Mouse (Mus musculus) layer of hippocampus, adult 2 months (tissue): Measurements from ENCODE around the gene Ralbp1. TPM values are rescaled to one million over a fixed set of nuclear protein-coding genes. Genes with fewer than 3 reads are reported as not detected.

Experiments
- DNase-seq, 2 experiments: peaks; one replicate each; pipeline ENCODE4 v3.0.0; 2022; ENCODE audit warnings: low spot score in 2 of 2
- H3K27ac ChIP-seq: fragments of 200-600 bp; 2 replicates; pipeline ENCODE4 v1.8.1; 2022
- H3K4me3 ChIP-seq: fragments of 200-600 bp; 2 replicates; pipeline ENCODE4 v1.8.1; 2022; ENCODE audit warnings: mild to moderate bottlenecking
- CTCF ChIP-seq: fragments of 200-600 bp; conservative IDR thresholded peaks from 2 replicates; pipeline ENCODE4 v1.8.1; 2022; ENCODE audit warnings: antibody characterized with exemption, mild to moderate bottlenecking, moderate library complexity
- total RNA-seq, 2 experiments: library from RNA; stranded (reverse); gene quantifications; 2 replicates each; pipeline ENCODE4 v1.2.3; 2021

The Ralbp1 gene
- total RNA-seq, 2 experiments from 2014 or later: 54.2 to 56.8 TPM

- no peak for DNase-seq
These were observed 23.0 kb downstream of the Ralbp1 start for GRCm38 (mm10) chr17:65862579-65862978.

GRCm38 (mm10) chr17:65857617-65858016, 28.0 kb downstream of the Ralbp1 start:
- no peak for DNase-seq
- Histone ChIP-seq H3K4me3 (no peak overlapping the region), H3K27ac (no peak overlapping the region)
- no peak for TF ChIP-seq CTCF

More at GRCm38 (mm10) chr17:65862579-65862978, 23.0 kb downstream of the Ralbp1 start:
- Histone ChIP-seq H3K4me3 (no peak overlapping the region), H3K27ac (no peak overlapping the region)
- TF ChIP-seq CTCF: peak; percentile 76

GRCm38 (mm10) chr17:65854006-65854405, 31.6 kb downstream of the Ralbp1 start:
- no peak overlapping the region for H3K4me3 ChIP-seq
- no peak overlapping the region for H3K27ac ChIP-seq
- DNase-seq: no peak
- TF ChIP-seq CTCF: no peak

DNA sequence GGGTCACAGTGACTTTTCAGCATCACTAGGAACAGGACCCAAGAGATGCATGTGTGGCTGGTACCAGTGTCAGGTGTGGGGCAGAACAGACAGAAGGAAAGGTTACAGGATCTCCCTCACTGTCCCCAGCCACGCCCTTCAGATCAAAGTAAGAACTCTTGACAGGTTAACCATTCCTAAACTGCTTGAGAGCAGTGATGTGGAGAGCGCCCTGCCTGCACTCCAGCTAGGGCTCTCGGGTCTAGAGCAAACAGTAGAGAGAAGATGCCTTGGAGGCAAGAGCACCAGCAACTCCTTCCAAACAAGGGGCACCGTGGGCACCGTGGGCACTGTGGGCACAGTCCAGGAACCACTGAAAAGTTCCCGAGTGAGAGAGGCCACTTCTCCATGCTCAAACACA, 32.3 kb downstream of the Ralbp1 start:
- TF ChIP-seq CTCF: no peak

GRCm38 (mm10) chr17:65851749-65852148, 33.8 kb downstream of the Ralbp1 start:
- H3K27ac ChIP-seq: no peak overlapping the region
- DNase-seq: no peak
- peak; percentile 63 for TF ChIP-seq CTCF
- no peak overlapping the region for H3K4me3 ChIP-seq

More for the DNA sequence above, 32.3 kb downstream of the Ralbp1 start:
- H3K27ac ChIP-seq: no peak overlapping the region
- no peak overlapping the region for H3K4me3 ChIP-seq
- DNase-seq: no peak

DNA sequence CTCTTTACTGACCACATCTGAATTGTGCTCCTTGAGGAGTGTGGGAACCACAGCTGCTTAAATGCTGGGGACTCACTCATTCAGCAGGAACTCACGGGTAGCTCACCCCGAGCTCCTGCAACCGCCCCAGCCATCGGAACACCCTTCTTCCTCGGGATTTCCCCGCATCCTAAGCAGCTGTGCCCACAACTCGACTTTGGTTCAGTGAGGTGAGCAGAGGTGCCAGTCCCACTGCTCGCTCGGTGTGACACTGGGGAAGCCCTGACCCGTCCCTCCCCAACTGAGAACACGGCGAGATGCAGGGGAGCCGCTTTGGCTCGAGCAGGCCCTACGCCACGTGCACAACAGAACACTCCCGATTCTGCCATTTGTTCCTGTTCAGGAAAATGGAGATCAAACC, 35.1 kb downstream of the Ralbp1 start:
- no peak for DNase-seq
- no peak for TF ChIP-seq CTCF
- no peak overlapping the region for H3K27ac ChIP-seq
- H3K4me3 ChIP-seq: no peak overlapping the region

GRCm38 (mm10) chr17:65847694-65848449, 37.7 kb downstream of the Ralbp1 start:
- Histone ChIP-seq H3K4me3 (no peak overlapping the region), H3K27ac (no peak overlapping the region)
- DNase-seq: no peak
- TF ChIP-seq CTCF: no peak

DNA sequence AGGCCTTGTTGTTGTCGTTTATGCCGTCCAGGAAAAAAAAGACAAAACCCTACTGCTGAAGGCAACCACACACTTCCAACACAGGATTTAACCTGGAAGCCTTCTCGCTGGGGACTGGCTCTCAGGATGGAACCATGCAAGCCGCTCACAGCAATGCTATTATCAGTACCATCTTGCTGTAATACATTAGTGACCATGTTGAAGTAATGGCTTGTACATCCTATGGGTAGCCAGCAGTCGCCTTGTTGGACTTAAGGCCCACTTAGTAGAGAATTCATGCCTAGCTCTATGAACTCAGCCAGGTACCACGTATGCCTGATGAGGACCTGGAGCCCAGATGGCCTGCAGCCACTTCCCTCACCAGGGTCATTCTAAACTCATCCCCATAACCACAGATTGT, 40.2 kb downstream of the Ralbp1 start:
- H3K4me3 ChIP-seq: no peak overlapping the region
- no peak overlapping the region for H3K27ac ChIP-seq
- DNase-seq: no peak
- no peak for TF ChIP-seq CTCF

DNA sequence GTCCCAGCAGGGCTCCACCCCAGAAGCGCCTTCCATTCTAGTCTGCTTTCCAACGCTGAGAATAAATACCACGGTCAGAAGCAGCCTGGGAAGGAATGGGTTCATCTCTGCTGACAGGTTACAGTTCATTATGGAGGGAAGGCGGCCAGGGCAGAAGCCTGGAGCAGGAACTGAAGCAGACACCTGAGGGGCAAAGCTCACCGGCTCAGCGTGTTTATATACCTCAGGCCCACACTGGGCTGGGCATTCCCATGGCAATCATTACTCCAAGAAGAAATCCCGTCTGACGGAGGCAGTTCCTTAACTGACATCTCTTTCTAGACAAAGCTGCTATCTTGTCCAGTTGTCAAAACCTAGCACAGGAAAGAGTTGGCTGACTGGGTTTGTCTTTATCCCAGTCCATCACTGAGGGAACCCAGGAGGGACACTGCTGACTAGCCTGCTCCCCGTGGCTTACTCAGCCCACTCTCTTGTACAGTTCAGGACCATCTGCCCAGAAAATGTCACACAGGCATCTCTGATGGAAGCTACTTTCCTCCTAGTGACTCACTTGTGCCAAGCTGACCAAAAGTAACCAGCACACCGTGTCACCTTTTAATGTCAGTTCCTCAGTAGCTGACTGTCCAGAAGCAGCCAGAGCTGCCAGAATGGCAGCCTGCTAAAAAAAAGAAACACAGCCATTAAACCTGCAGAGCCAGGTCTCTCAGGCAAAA, 42.8 kb downstream of the Ralbp1 start:
- no peak for TF ChIP-seq CTCF
- no peak overlapping the region for H3K4me3 ChIP-seq
- H3K27ac ChIP-seq: no peak overlapping the region
- DNase-seq: no peak

GRCm38 (mm10) chr17:65839541-65840256, 45.9 kb downstream of the Ralbp1 start:
- no peak overlapping the region for H3K4me3 ChIP-seq
- TF ChIP-seq CTCF: no peak
- no peak for DNase-seq
- no peak overlapping the region for H3K27ac ChIP-seq

GRCm38 (mm10) chr17:65836746-65837145, 48.9 kb downstream of the Ralbp1 start:
- peak overlapping the region; percentile 16; the same call in 1 of the 2 replicates for H3K27ac ChIP-seq
- no peak for TF ChIP-seq CTCF
- DNase-seq: peak in 1 of 2 experiments; percentile 25
- H3K4me3 ChIP-seq: no peak overlapping the region

DNA sequence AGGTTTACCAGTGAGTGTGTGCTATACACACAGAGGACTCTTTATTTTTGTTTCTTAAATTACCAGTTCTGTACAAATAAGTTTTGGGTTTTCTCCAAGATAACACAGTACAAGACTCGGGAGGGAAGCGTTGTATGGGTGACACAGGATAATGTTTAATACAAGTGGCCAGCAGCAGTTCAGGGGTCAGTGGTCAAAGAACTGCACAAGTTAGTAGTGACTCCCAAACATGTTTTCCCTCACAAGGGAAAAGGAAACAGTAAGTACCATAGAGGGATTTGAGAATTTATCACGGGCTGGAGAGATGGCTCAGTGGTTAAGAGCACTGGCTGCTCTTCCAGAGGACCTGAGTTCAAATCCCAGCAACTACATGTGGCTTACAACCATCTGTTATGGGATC, 51.7 kb downstream of the Ralbp1 start:
- Histone ChIP-seq H3K4me3 (no peak overlapping the region), H3K27ac (no peak overlapping the region)
- DNase-seq: no peak
- TF ChIP-seq CTCF: no peak

- H3K4me3 ChIP-seq: no peak overlapping the region
- no peak for DNase-seq
- no peak overlapping the region for H3K27ac ChIP-seq
- TF ChIP-seq CTCF: peak; percentile 56
These were observed 55.3 kb downstream of the Ralbp1 start for GRCm38 (mm10) chr17:65830216-65830863.
